Mouse (Mus musculus): ENCODE measurements at regions not wholly inside any gene's neighbourhood (a gene's known extent, or its start where the extent isn't known, plus 50 kb on each side); places are given as distances from the start of the nearest gene placed in this dataset.

- TF ChIP-seq POLR2A (IDR thresholded peaks at IDR 0.05; ENCODE audit: control insufficient read depth in 1 of 2, insufficient read depth in 1 of 2, low read depth in 1 of 2, low read length in 2 of 2, poor library complexity in 1 of 2) (no peak), HCFC1 (IDR thresholded peaks at IDR 0.05; ENCODE audit: low read depth, low read length) (no peak)
These were observed 106.7 kb downstream of the Srek1 start for GRCm38 (mm10) chr13:103667749-103668148.
